Mouse (Mus musculus): ENCODE results near the gene Chmp2a.

Gene Chmp2a

GRCm38 (mm10) chr7:12998851-12999250 lies 35.8 kb downstream of the Chmp2a start, which contains the start of gene Trim28:
Gene Trim28 (plus strand): TSS chr7:12999114.
- no peak for DNase-seq (ENCODE audit: low read depth)

DNA sequence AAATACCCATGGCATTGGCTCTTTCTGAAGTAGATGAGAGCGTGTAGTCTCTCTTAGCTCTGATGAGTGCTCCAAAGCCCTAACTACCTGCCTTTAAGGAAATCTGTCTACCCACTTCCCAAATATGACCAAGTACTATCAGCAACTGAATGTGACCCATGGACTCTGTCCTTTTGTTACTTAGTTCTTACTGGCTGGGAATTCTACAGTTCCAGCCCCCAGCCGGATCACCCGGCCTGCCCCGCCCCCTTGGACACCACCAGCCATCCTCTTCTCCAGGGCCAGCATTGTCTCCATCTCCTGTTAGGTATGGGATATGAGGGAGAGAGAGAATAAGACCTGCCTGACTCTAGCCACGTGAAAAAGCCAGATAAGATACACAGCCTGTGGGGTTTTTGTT lies 36.6 kb downstream of the Chmp2a start, which contains the start of gene Slc27a5:
Gene Slc27a5, minus strand, starts transcription at position 140 of the 400 bp plus-strand sequence.
- DNase-seq (ENCODE audit: low read depth), result no peak

DNA sequence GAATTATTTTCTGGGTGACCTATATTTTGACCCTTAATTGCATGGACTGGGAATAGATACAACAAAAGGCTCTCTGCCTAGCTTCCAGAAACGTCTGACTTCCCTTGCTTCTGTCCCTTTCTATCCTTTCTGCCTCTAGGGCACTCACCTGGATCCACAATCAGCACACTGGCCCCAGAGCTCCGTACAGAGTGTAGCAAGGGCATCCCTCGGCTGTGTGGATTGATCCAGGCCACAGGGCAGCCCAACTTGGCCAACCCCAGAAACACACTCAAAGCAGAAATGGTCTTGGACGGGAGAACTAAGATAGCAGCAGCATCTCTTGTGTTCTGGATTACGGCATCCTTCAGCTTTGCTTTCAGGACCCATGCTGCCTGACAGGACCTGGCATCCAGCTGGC lies 37.4 kb downstream of the Chmp2a start:
- no peak for DNase-seq (ENCODE audit: low read depth)

GRCm38 (mm10) chr7:12995862-12996261 lies 38.7 kb downstream of the Chmp2a start:
- no peak for DNase-seq (ENCODE audit: low read depth)

DNA sequence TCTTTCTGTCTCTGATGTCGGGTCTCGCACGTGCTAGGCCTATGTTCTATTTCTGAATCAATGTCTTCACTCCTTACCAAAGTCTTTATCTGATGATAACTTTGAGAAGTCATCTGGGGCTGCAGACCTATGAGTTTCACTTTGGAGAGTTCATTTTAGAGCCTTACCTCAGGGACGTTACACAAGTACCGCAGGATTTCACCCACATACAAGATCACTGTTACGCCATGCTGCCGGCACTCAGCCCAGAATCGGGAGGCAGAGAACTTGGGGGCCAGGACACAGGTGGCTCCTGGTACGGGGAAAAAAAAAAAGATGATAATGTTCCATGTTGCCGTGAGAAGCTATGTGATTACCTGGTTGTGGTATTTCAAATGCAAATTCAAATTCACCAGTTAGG lies 41.5 kb downstream of the Chmp2a start:
- no peak for DNase-seq (ENCODE audit: low read depth)

- DNase-seq (ENCODE audit: low read depth), result peak; percentile 71
Measured at GRCm38 (mm10) chr7:12992222-12992621, 42.4 kb downstream of the Chmp2a start.

DNA sequence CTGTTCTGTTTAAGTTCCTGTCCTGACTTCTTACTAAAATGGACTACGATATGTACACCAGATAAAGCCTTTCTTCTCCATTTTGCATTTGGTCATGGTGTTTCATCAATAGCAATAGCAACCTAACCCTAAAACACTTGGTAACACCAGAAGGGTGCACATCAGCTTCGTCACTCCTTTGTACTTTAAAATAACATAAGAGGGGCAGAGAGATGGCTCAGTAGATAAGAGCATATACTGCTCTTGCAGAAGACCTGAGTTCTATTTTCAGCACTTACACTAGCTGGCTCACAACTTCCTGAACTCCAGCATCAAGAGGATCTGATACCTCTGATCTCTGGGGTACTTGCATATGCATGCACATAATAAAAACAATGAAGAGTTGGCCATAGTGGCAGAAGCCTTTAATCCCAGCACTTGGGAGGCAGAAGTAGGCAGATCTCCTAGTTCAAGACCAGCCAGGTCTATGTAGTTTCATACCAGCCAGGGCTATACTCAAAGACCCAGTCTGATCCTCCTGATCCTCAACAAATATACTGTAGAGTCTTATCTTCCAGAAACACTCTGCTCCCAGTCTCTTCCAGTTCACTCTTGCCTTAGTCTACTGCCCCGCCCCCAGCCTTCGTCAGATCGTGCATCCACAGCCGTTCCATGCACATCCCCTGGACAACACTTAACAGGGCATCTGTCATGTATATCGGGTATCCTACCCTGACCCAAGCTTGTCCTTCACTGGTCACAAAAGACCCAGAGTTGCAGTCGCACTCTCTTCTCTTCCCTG lies 47.0 kb downstream of the Chmp2a start:
- no peak for DNase-seq (ENCODE audit: low read depth)

DNA sequence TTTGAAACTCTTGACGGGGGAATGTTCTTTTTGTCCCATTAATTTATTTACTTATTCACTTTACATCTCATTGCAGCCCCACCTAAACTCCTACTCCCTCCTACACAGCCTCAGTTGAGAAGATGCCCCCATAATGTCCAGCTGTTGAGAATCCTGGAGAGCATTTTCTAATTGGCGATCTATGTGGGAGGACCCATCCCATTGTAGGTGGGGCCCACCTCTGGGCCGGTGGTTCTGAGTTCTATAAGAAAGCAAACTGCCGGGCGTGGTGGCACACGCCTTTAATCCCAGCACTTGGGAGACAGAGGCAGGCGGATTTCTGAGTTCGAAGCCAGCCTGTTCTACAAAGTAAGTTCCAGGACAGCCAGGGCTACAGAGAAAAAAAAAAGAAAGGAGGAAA lies 47.7 kb downstream of the Chmp2a start:
- DNase-seq (ENCODE audit: low read depth), result no peak

DNA sequence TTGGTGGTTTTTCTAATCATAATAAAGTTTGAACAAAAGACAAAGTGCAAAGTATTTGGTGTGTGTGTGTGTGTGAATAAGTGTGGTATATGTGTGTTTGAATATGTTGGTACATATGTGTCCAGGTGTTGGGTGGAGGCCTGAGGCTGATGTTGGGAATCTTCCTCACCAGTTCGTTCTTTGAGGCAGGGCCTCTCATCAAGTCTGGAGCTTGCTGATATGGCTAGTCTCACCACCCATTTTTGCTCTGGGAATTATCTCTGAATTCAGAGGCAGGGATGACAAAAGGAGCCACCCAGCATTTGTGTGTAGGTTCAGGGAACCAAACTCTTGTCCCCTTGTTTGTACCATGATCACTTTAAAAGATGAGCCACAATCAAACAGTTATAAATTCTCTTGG lies 48.9 kb downstream of the Chmp2a start:
- DNase-seq (ENCODE audit: low read depth), result no peak
